Mouse (Mus musculus): ENCODE results near the gene Garnl3. TPM values are rescaled to one million over a fixed set of nuclear protein-coding genes. Genes with fewer than 3 reads are reported as not detected.
A peak's percentile ranks its signal among the peaks of the same experiment; 100 is the strongest.

The Garnl3 gene
- polyA plus RNA-seq, 1 experiment from 2014 or later = 75.8 TPM

DNA sequence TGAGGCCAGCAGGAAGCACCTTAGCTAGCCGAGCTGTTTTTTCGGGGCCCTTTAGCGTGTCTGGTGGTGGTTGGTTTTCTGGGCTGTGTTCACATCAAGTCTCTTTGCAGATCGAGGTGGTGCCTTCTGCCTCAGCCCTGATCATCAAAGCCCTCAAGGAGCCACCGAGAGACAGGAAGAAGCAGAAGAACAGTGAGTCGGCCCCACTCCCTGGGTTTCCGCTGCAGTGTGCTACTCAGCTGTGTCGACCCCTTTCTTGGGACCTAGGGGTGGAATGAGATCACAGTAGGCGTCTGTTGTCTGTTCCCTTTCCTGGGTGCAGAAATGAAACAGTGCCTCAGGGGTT is 168.6 kb downstream of the Garnl3 start:
- Histone ChIP-seq H3K36me3 (ENCODE audit: control insufficient read depth, insufficient read depth, low read length) (peaks cover 12% of the 10 kb centered on the region; the same call in 1 of the 2 replicates), H3K27ac (ENCODE audit: low read length) (no peak overlapping the region), H3K9me3 (replicated peaks; ENCODE audit: control insufficient read depth, low read length, poor library complexity, severe bottlenecking) (no peaks in the 10 kb centered on the region), H3K27me3 (ENCODE audit: control insufficient read depth, insufficient read depth, low read depth, low read length) (no peaks in the 10 kb centered on the region), H3K4me2 (ENCODE audit: low read length) (peak overlapping the region; percentile 97), H3K4me3 (ENCODE audit: low read depth, low read length) (peak overlapping the region; percentile 74), H3K9ac (ENCODE audit: low read depth, low read length) (peak overlapping the region; percentile 90), H3K4me1 (ENCODE audit: control insufficient read depth, insufficient read depth, low read length) (peaks cover 32% of the 10 kb centered on the region)
- WGBS = 14% methylated on average over 9 of the region's 9 CpGs
- no peak for ATAC-seq

DNA sequence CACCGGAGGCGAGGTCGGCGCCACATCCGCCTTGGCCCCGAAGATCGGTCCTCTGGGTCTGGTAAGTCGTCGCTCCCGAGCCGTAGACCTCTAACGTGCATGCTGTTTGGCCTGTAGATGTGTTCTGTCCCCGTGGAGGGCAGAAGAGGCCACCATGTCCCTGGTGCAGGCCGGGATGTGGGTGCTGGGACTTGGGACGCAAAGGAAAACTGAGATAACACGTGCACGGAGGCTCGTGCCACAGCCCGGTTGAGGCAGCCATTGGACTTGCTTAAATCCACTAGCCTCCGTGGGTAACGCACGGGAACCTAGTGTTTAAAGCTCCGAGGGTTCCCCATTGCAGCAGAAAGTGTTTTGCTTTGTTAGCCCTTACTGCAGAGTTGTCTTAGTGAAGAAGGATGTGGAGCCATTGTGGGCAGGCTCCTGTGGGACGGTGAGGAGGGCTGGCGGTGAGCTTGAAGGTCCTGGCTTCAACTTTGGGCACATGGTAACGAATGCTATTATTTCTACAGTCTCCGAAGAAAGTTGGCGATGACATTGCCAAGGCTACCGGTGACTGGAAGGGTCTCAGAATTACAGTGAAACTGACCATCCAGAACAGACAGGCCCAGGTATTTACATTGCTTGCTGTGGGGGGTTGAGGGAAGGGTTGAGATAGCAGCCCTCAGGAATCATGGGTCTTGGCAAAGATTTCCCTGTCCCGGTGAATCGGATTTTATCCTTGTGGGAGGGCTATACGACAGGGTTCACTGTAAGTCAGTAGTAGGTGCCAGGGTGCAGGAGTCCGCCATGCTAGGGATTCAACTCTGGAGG is 169.2 kb downstream of the Garnl3 start:
- Histone ChIP-seq H3K4me2 (ENCODE audit: low read length) (peak overlapping the region; percentile 97), H3K36me3 (ENCODE audit: control insufficient read depth, insufficient read depth, low read length) (peaks cover 12% of the 10 kb centered on the region; the same call in 1 of the 2 replicates), H3K9me3 (replicated peaks; ENCODE audit: control insufficient read depth, low read length, poor library complexity, severe bottlenecking) (no peaks in the 10 kb centered on the region), H3K27ac (ENCODE audit: low read length) (peak overlapping the region; percentile 78), H3K4me1 (ENCODE audit: control insufficient read depth, insufficient read depth, low read length) (peaks cover 26% of the 10 kb centered on the region), H3K4me3 (ENCODE audit: low read depth, low read length) (peak overlapping the region; percentile 74), H3K27me3 (ENCODE audit: control insufficient read depth, insufficient read depth, low read depth, low read length) (no peaks in the 10 kb centered on the region), H3K9ac (ENCODE audit: low read depth, low read length) (peak overlapping the region; percentile 90)
- WGBS = under 1% methylated on average over 33 of the region's 33 CpGs
- 0 out of 2 replicates have a peak, but pooled peaks have one; percentile 3 for ATAC-seq

DNA sequence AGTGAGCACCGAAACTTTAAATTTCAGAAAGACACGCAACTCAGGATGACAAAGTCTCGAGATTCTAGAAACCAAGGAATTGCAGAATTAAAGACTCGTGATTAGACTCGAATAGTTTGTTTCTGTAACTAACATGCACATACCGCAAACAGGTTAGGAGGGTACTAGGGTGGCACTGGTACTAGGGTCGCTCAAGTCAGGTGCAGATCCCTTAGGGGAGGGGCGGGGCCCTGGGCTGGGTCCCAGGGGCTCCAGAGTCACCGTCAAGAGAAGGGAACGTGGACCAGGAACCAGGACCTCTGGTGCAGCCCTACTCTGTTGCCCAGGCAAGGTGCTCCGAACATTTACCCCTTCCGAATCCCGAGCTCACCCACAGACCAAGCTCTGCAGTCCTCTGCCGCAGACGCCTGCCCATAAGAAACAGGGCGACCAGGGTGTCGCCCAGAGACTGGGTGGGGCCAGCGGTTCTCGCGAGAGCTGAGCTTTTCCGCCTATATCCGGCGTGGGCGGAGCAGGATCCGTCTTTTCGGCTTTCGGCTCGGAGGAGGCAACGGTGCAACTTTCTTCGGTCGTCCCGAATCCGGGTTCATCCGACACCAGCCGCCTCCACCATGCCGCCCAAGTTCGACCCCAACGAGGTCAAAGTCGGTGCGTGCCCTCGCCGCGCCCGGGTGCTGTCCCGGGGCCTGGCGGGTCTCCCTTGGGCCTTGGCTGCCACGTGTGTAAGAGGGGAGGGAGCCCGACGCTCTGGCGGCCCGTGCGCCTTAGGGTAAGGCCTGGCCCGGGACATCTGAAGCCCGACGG is 170.1 kb downstream of the Garnl3 start, which contains the start of the genes Rpl12 and Lrsam1:
Gene Rpl12, plus strand, starts transcription at position 368 of the 804 bp plus-strand sequence.
Gene Lrsam1, minus strand, starts transcription at position 423 of the 804 bp plus-strand sequence.
- peak; percentile 95 for ATAC-seq
- Histone ChIP-seq H3K4me3 (ENCODE audit: low read depth, low read length) (peak within 1 kb of the TSS; percentile 74), H3K36me3 (ENCODE audit: control insufficient read depth, insufficient read depth, low read length) (peaks cover 12% of the 10 kb centered on the region; the same call in 1 of the 2 replicates), H3K9ac (ENCODE audit: low read depth, low read length) (peak within 1 kb of the TSS; percentile 90), H3K27me3 (ENCODE audit: control insufficient read depth, insufficient read depth, low read depth, low read length) (no peaks in the 10 kb centered on the region), H3K4me1 (ENCODE audit: control insufficient read depth, insufficient read depth, low read length) (peaks cover 25% of the 10 kb centered on the region), H3K9me3 (replicated peaks; ENCODE audit: control insufficient read depth, low read length, poor library complexity, severe bottlenecking) (no peaks in the 10 kb centered on the region), H3K27ac (ENCODE audit: low read length) (peak within 1 kb of the TSS; percentile 78), H3K4me2 (ENCODE audit: low read length) (peak within 1 kb of the TSS; percentile 97)
- 4% methylated on average over 54 of the region's 55 CpGs for WGBS

DNA sequence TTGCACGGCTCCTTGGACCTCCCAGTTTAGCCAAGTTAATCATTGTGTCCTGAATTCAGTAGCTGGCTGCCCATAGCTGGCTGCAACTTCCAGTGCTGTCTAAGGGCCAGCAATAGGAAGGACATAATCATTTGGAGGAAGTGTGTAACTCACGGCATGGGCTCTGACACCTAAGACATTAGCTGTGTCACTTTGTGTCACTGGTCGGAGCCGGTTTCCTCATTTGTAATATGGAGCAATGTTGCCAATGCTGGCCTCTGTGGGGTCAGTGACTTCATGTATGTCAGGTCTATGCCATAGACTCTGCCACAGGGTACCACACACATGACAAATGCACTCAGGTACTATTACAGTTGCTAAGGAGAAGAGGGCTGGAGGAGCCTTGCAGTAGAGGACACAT is 171.2 kb downstream of the Garnl3 start:
- H3K36me3 ChIP-seq (ENCODE audit: control insufficient read depth, insufficient read depth, low read length) = peaks cover 13% of the 10 kb centered on the region; the same call in 1 of the 2 replicates
- WGBS = 94% methylated on average over 4 of the region's 4 CpGs

DNA sequence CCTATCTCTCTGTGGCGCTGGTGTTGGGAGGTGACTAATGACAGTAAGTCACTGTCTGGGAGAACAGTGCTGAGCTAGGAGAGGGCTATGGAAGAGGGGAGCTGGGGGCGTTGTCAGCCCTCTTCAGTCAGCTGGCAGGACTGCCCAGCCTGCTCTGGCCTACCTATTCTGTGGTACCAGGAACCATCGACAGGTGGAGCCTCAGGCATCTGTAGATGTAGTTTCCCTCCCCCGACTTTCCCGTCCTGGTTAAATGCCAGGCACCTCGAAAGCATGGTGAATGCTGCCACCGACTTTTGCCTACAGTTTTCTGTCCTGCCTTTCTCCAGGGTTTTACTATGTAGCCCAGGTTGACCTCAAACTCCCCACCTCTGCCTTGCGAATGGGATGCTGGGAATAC is 174.1 kb downstream of the Garnl3 start:
- H3K36me3 ChIP-seq (ENCODE audit: control insufficient read depth, insufficient read depth, low read length) = peaks cover 21% of the 10 kb centered on the region
- H3K9me3 ChIP-seq (replicated peaks; ENCODE audit: control insufficient read depth, low read length, poor library complexity, severe bottlenecking) = no peaks in the 10 kb centered on the region
- WGBS = 69% methylated on average over 8 of the region's 8 CpGs
- H3K9ac ChIP-seq (ENCODE audit: low read depth, low read length) = no peak overlapping the region
- H3K4me3 ChIP-seq (ENCODE audit: low read depth, low read length) = no peak overlapping the region
- H3K4me1 ChIP-seq (ENCODE audit: control insufficient read depth, insufficient read depth, low read length) = peaks cover 7% of the 10 kb centered on the region
- ATAC-seq = no peak
- H3K27ac ChIP-seq (ENCODE audit: low read length) = no peak overlapping the region
- no peak overlapping the region for H3K4me2 ChIP-seq (ENCODE audit: low read length)
- H3K27me3 ChIP-seq (ENCODE audit: control insufficient read depth, insufficient read depth, low read depth, low read length) = no peaks in the 10 kb centered on the region

More for the DNA sequence above, 171.2 kb downstream of the Garnl3 start:
- ATAC-seq = peak; percentile 7; the same call in 1 of the 2 replicates
- peaks cover 20% of the 10 kb centered on the region for H3K4me1 ChIP-seq (ENCODE audit: control insufficient read depth, insufficient read depth, low read length)
- peak overlapping the region; percentile 97 for H3K4me2 ChIP-seq (ENCODE audit: low read length)
- no peak overlapping the region; the same call in 1 of the 2 replicates for H3K4me3 ChIP-seq (ENCODE audit: low read depth, low read length)
- peak overlapping the region; percentile 90; the same call in 1 of the 2 replicates for H3K9ac ChIP-seq (ENCODE audit: low read depth, low read length)
- no peaks in the 10 kb centered on the region for H3K9me3 ChIP-seq (replicated peaks; ENCODE audit: control insufficient read depth, low read length, poor library complexity, severe bottlenecking)
- H3K27ac ChIP-seq (ENCODE audit: low read length) = no peak overlapping the region
- no peaks in the 10 kb centered on the region for H3K27me3 ChIP-seq (ENCODE audit: control insufficient read depth, insufficient read depth, low read depth, low read length)

DNA sequence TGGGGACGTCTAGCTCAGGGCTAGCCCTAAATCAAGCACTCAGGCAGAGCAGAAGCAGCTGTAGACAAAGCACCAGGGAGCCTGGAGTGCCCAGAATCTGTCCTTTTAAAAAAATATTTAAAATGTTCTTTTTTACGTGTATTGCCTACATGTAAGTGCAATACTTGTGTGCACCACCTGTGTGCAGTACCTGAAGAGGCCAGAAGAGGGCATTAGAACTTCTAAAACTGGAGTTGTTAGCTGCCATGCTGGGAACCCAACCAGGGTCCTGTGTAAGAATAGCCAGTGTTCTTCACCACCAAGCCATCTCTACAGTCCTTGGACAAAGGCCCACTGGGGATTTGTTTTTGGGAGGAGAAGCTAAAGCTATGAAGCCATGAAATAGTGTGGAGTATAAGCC is 176.9 kb downstream of the Garnl3 start:
- no peak overlapping the region for H3K4me3 ChIP-seq (ENCODE audit: low read depth, low read length)
- no peaks in the 10 kb centered on the region for H3K27me3 ChIP-seq (ENCODE audit: control insufficient read depth, insufficient read depth, low read depth, low read length)
- no peak overlapping the region for H3K4me2 ChIP-seq (ENCODE audit: low read length)
- H3K27ac ChIP-seq (ENCODE audit: low read length) = no peak overlapping the region
- WGBS = 91% methylated on average over 2 of the region's 2 CpGs
- no peak for ATAC-seq
- H3K9me3 ChIP-seq (replicated peaks; ENCODE audit: control insufficient read depth, low read length, poor library complexity, severe bottlenecking) = no peaks in the 10 kb centered on the region
- no peaks in the 10 kb centered on the region for H3K4me1 ChIP-seq (ENCODE audit: control insufficient read depth, insufficient read depth, low read length)
- H3K36me3 ChIP-seq (ENCODE audit: control insufficient read depth, insufficient read depth, low read length) = peaks cover 26% of the 10 kb centered on the region
- no peak overlapping the region for H3K9ac ChIP-seq (ENCODE audit: low read depth, low read length)

DNA sequence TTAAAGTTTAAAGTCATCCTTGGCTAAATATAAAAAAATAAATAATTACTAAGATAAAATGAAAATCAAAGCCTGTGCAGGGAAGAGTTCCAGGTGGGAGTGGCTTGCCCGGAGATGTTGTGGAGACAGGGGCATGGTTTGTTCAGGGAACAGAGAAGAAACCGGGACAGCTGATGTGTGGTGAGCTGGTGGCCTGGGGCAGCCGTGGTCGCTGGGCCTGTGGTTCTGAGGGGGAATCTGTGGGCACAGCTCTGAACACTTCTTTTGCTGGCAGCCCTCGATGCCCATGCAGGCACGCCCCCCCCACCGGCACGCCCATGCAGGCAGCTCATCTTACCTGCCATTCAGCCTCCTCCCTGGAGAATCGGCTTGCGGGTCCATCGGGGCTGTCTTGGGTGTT is 184.0 kb downstream of the Garnl3 start:
- no peak overlapping the region for H3K27ac ChIP-seq (ENCODE audit: low read length)
- H3K9ac ChIP-seq (ENCODE audit: low read depth, low read length) = no peak overlapping the region
- H3K9me3 ChIP-seq (replicated peaks; ENCODE audit: control insufficient read depth, low read length, poor library complexity, severe bottlenecking) = no peaks in the 10 kb centered on the region
- no peak overlapping the region for H3K4me2 ChIP-seq (ENCODE audit: low read length)
- ATAC-seq = no peak
- H3K27me3 ChIP-seq (ENCODE audit: control insufficient read depth, insufficient read depth, low read depth, low read length) = no peaks in the 10 kb centered on the region
- H3K36me3 ChIP-seq (ENCODE audit: control insufficient read depth, insufficient read depth, low read length) = peaks cover 30% of the 10 kb centered on the region
- 92% methylated on average over 11 of the region's 11 CpGs for WGBS
- no peak overlapping the region for H3K4me3 ChIP-seq (ENCODE audit: low read depth, low read length)
- no peaks in the 10 kb centered on the region for H3K4me1 ChIP-seq (ENCODE audit: control insufficient read depth, insufficient read depth, low read length)

DNA sequence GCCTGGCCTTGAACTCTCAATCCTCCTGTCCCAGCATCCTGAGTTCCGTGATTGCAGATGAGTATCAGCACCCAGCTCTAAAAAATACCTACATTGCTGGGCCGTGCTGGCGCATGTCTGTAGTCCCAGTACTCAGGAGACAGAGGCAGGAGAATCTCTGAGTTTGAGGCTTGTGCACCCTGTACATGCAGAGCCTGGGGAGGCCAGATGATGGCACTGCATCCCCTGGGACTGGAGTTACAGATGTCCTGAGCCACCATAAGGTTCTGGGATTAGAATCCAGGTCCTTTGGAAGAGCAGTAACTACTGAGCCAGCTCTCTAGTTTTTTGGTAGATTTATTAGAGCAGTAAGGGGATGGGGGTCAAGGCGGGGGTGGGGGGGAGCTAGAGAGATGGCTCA is 191.0 kb downstream of the Garnl3 start:
- Histone ChIP-seq H3K36me3 (ENCODE audit: control insufficient read depth, insufficient read depth, low read length) (peaks cover 39% of the 10 kb centered on the region), H3K27ac (ENCODE audit: low read length) (no peak overlapping the region), H3K27me3 (ENCODE audit: control insufficient read depth, insufficient read depth, low read depth, low read length) (no peaks in the 10 kb centered on the region), H3K4me1 (ENCODE audit: control insufficient read depth, insufficient read depth, low read length) (no peaks in the 10 kb centered on the region), H3K9ac (ENCODE audit: low read depth, low read length) (no peak overlapping the region), H3K4me3 (ENCODE audit: low read depth, low read length) (no peak overlapping the region), H3K4me2 (ENCODE audit: low read length) (no peak overlapping the region), H3K9me3 (replicated peaks; ENCODE audit: control insufficient read depth, low read length, poor library complexity, severe bottlenecking) (no peaks in the 10 kb centered on the region)
- no peak for ATAC-seq
- 98% methylated on average over 4 of the region's 4 CpGs for WGBS
